Mouse (Mus musculus) telencephalon, adult 2 months (tissue): ENCODE measurements around the gene Pamr1.

Experiments
- DNase-seq: peaks from one replicate; pipeline ENCODE4 v3.0.0-alpha.2; 2011; ENCODE audit warnings: low read depth, low spot score

Pamr1 gene

DNA sequence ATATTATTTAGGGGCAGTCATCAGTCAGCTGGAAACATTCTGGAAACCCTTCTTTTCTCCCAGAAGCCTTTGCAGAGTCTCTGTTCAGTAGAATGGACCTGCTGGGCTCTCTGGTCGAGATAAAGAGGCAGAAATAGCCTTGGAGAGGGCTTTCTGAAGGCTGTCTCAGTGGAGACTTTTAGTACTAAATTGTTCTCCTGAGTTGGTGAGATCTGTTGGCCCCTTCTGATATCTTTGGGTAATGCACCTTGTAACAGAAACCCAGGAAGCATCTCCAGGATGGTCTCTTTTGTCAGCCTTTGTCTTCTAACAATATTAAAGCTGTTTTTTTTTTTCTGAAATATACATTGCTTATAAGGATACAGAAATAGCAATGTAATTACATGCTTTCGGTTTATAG lies 111.2 kb downstream of the Pamr1 start:
- DNase-seq, result no peak

- no peak for DNase-seq
These were observed 113.1 kb downstream of the Pamr1 start for GRCm38 (mm10) chr2:102662911-102663310.

DNA sequence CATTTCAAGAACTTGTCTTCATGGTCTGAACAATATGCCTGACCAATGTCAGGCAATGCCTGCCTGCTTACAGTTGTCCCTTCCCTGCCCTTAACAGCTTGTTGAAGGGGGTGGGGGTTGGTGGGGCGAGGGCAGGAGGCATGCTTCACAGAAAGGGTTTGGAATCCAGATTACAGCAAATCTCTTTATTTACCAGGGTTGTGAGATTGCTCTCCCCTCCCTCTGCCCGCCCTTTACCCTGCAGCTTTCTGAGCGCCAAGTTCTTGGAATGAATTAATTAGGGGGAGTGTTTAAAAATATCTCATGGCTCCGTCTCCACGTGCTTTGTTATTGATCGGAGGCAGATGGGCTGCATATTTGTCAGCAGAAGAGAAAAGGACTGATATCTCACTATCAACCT lies 113.5 kb downstream of the Pamr1 start:
- DNase-seq, result no peak

DNA sequence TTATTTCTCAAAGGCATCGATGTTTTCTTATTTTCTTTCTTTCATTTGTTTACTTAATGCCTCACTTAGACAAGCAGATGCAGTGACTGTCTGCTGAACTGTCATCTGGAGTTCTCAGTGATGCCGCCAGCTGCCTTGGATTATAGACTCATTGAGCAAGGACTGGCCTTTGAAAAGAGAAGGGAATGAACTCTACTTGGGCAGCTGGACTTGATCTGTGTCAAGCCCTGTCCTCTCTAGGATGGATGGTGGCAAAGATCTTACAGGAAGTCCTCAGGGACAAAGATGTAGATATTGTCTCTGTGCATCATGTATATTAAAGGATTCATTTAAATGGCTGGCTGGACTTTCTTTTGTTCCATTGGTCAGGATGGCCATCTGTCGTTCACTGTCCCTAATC lies 114.1 kb downstream of the Pamr1 start:
- no peak for DNase-seq

- no peak for DNase-seq
These were observed 118.2 kb downstream of the Pamr1 start for GRCm38 (mm10) chr2:102667981-102668380.

DNA sequence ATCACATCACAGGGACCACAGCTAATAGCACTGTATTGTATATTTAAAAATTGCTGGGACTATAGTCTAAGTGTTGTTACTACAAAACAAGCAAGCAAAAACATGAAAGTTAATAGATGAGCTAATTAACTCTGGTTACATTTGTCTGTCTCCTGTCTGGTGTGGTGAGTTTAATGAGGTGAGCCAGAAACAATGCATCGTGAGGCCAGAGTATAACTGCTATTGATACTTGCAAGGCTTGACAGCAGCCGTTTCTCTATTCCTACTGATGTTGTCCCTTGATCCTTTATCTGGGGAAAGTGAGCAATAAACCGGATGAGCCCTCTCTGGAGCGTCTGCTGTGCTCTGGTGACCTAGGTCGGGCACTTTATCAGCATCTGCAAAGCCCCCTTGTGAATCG lies 119.8 kb downstream of the Pamr1 start:
- no peak for DNase-seq

DNA sequence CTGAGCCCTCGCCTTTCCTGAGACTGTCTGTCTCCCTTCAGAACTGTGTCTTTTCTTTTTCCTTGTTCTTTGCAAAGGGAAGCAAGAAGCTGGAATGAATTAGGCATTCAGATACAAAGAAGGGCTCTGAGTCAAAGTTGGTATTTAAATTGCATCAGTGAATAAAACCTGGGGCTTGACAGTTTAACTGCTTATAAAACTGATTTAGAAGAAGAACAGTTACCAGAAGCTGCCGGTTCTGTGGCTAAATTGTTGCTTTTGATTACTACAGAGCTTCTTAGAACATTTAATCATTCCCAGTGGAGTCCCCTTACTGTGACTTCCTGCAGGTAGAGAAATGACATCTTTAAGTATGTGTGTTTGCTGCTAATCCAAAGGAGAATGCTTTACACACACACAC lies 124.8 kb downstream of the Pamr1 start:
- no peak for DNase-seq

GRCm38 (mm10) chr2:102675275-102675674 lies 125.5 kb downstream of the Pamr1 start:
- DNase-seq, result no peak

DNA sequence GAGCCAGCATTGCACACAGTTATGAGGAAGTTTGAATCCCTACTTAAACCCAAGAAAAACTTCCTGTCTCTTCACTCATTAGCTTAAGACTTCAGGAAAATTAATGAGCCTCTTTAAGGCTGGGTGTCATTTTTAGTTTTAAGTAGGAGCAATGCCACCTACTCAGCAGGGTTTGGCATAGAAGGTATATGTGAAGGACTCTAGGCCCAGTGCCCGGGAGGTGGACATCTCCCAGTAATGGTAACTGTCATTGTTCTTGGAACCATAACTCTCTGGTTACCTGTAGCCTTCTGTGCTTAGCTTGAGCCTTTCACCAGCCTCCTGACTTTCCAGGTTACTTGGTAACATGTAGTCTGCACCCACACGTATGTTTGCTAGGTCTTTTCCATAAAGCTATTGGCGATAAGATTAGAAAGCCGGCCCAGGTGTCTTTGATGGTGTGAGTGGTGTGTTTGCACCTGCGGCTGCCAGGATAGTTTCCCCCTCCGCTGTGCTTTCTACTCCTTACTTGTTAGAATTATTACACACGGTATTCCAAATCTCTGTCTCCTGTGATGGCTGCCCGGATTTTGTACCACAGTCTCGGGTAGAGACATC lies 127.0 kb downstream of the Pamr1 start:
- no peak for DNase-seq

DNA sequence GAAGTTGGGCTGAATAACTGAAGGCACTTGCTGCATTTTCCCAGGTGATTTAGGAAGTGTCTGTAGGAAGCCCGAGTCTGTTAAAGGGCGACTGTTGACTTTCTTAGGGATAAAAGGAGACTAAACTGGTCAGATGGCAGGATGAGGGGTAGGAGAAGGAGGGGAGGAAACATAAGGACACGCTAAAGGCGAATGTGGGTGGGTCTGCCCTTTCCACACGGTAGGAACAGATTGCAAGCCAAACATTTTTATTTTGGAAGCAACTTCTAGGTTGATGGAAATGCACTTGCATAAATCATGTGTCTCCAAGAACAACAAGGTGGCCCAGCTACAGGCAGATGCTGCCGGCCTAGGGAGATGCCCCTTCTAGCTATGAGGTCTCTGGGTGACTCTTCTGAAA lies 127.6 kb downstream of the Pamr1 start:
- peak; percentile 59 for DNase-seq

GRCm38 (mm10) chr2:102681351-102681750 lies 131.5 kb downstream of the Pamr1 start:
- DNase-seq, result no peak

GRCm38 (mm10) chr2:102682168-102682567 lies 132.4 kb downstream of the Pamr1 start:
- DNase-seq, result no peak

- no peak for DNase-seq
These were observed 135.7 kb downstream of the Pamr1 start for GRCm38 (mm10) chr2:102685371-102686107.

DNA sequence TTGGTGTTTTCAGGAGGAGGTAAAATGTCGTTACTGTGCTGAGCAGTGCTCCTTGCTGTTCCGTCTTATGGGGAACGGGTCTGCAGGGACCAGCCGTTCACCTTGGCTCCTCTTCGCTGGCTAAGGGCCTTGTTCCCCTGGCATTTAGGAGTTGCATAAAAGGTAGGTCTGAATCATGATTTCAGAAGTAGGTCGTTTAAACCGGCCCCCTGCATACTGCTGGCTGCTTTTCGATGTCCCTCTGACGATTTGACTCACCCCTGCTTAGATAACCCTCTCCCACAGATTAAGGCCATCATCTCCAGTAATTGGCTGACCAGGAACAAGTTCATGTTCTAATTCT lies 136.3 kb downstream of the Pamr1 start:
- no peak for DNase-seq
